Mouse (Mus musculus) testis, adult 2 months (tissue): ENCODE data around the gene Erc2.

Experiments used
- CTCF ChIP-seq: fragments of 200-500 bp; IDR thresholded peaks from 2 replicates; pipeline ENCODE4 v1.5.1; 2012; ENCODE audit warnings: low read depth, mild to moderate bottlenecking, inconsistent platforms, low read length, moderate library complexity; ENCODE audit not compliant: control insufficient read depth, insufficient read depth, insufficient replicate concordance
- POLR2A ChIP-seq: fragments of 200-500 bp; IDR thresholded peaks from 2 replicates; pipeline ENCODE4 v1.6.1; 2012; ENCODE audit warnings: low read depth, mild to moderate bottlenecking, inconsistent platforms, low read length, moderate library complexity; ENCODE audit not compliant: control insufficient read depth

GRCm38 (mm10) chr14:27867386-27867785 is 245.2 kb downstream of the Erc2 start:
- TF ChIP-seq POLR2A (no peak), CTCF (no peak)
